9 mouse cellular contexts compared by ENCODE assay signal in genomic region chrX:21828975-21829374, GRCm38 (mm10).
A peak's percentile ranks its signal among the peaks of the same experiment; 100 is the strongest.
DNase-seq lines count a peak whose midpoint lies in the region; ATAC-seq and TF ChIP-seq lines count a peak whose summit lies in the region.
"Had no signal": no experiment of that assay in that cellular context is flagged by ENCODE, and none has a peak within 500 bp of the region (broad histone marks: within the 10 kb centered on the region; RNA-seq: fewer than 3 reads in every experiment).

No protein-coding gene starts in this region.

- no peaks in the 10 kb centered on the region for H3K9me3 ChIP-seq in embryonic facial prominence, embryonic 11.5 days (replicated peaks; ENCODE audit: control insufficient read depth, low read length)
- H3K9me3 ChIP-seq in limb, embryonic 14.5 days (ENCODE audit: control insufficient read depth, low read length) = no peaks in the 10 kb centered on the region
- H3K9me3 ChIP-seq: heart, embryonic 15.5 days had no signal

- H3K9ac ChIP-seq in embryonic facial prominence, embryonic 11.5 days (replicated peaks; ENCODE audit: low read length) = no peak overlapping the region
- no peak overlapping the region for H3K9ac ChIP-seq in limb, embryonic 14.5 days (ENCODE audit: low read depth, low read length, severe bottlenecking)
- H3K9ac ChIP-seq: heart, embryonic 15.5 days had no signal

- H3K4me2 ChIP-seq in embryonic facial prominence, embryonic 11.5 days (ENCODE audit: low read depth, low read length) = no peak overlapping the region
- H3K4me2 ChIP-seq in limb, embryonic 14.5 days (replicated peaks; ENCODE audit: low read depth, low read length, severe bottlenecking) = no peak overlapping the region
- H3K4me2 ChIP-seq: heart, embryonic 15.5 days had no signal

- intact Hi-C loops in heart, postnatal 10 days (cut with DNase I) = no loop called here
- intact Hi-C loops in heart, postnatal 25 days (cut with DNase I) = loop anchor here (2.0 kb wide), 1 partner anchor 444 kb away; no protein-coding TSS in a partner anchor

- H3K4me1 ChIP-seq in embryonic facial prominence, embryonic 11.5 days (ENCODE audit: control insufficient read depth, insufficient read depth, low read length) = no peaks in the 10 kb centered on the region
- no peaks in the 10 kb centered on the region for H3K4me1 ChIP-seq in limb, embryonic 14.5 days (ENCODE audit: control insufficient read depth, insufficient read depth, low read length)
- H3K4me1 ChIP-seq: heart, embryonic 15.5 days had no signal

- no peak for TF ChIP-seq POLR2A in limb, embryonic 14.5 days (IDR thresholded peaks at IDR 0.05; ENCODE audit: borderline replicate concordance, extremely low read depth, insufficient read depth, insufficient read length)

- ATAC-seq in embryonic facial prominence, embryonic 11.5 days (replicated peaks; ENCODE audit: insufficient number of reproducible peaks, low FRiP score, low TSS enrichment, low read depth) = no peak
- no peak for ATAC-seq in limb, embryonic 14.5 days (ENCODE audit: low FRiP score, low read depth)
- ATAC-seq in erythroid progenitor cell, adult 5-6 weeks (replicated peaks; ENCODE audit: low FRiP score, poor library complexity, severe bottlenecking) = no peak

- no peaks in the 10 kb centered on the region for H3K27me3 ChIP-seq in embryonic facial prominence, embryonic 11.5 days (ENCODE audit: control insufficient read depth, insufficient read depth, low read length)
- no peaks in the 10 kb centered on the region for H3K27me3 ChIP-seq in limb, embryonic 14.5 days (ENCODE audit: control insufficient read depth, insufficient read depth, low read length)
- H3K27me3 ChIP-seq: heart, embryonic 15.5 days had no signal

- no peaks in the 10 kb centered on the region for H3K36me3 ChIP-seq in embryonic facial prominence, embryonic 11.5 days (replicated peaks; ENCODE audit: control insufficient read depth, insufficient read depth, low read depth, low read length)
- no peaks in the 10 kb centered on the region for H3K36me3 ChIP-seq in limb, embryonic 14.5 days (ENCODE audit: control insufficient read depth, insufficient read depth, low read length)
- H3K36me3 ChIP-seq: heart, embryonic 15.5 days had no signal

- H3K4me3 ChIP-seq in embryonic facial prominence, embryonic 11.5 days (ENCODE audit: low read depth, low read length) = no peak overlapping the region
- H3K4me3 ChIP-seq in limb, embryonic 14.5 days (replicated peaks; ENCODE audit: low read length) = no peak overlapping the region
- H3K4me3 ChIP-seq: heart, embryonic 15.5 days had no signal

- peak; percentile 10 to 39 for DNase-seq in heart, postnatal 10 days
- no peak for DNase-seq in heart, postnatal 25 days (ENCODE audit: low spot score)
- peak; percentile 13 for DNase-seq in urinary bladder, postnatal 25 days (ENCODE audit: low spot score)
- DNase-seq in urinary bladder, postnatal 10 days (ENCODE audit: low spot score) = no peak
- DNase-seq in embryonic facial prominence, embryonic 11.5 days (ENCODE audit: low spot score) = peak; percentile 52
- peak; percentile 39 for DNase-seq in limb, embryonic 14.5 days (ENCODE audit: low spot score)
- no peak for DNase-seq in thymus, adult 18-20 months

- H3K27ac ChIP-seq in embryonic facial prominence, embryonic 11.5 days (replicated peaks; ENCODE audit: low read depth, low read length) = no peak overlapping the region
- H3K27ac ChIP-seq in limb, embryonic 14.5 days (replicated peaks; ENCODE audit: low read depth, low read length) = no peak overlapping the region
- H3K27ac ChIP-seq: heart, embryonic 15.5 days had no signal

Comparison
In these comparisons a context has a peak if more than half of its experiments do, and no peak if none do; other contexts are left out.
1. DNase-seq: peak in heart, postnatal 10 days (2 of 2), urinary bladder, postnatal 25 days (single experiment), embryonic facial prominence, embryonic 11.5 days (single experiment) and limb, embryonic 14.5 days (single experiment); none in heart, postnatal 25 days (single experiment), urinary bladder, postnatal 10 days (single experiment) and thymus, adult 18-20 months (0 of 2).